Mouse (Mus musculus) thymus, adult 2 months (tissue): ENCODE measurements around the gene Snapc3.

Source experiments
- CTCF ChIP-seq: fragments of 200-500 bp; IDR thresholded peaks from 2 replicates; pipeline ENCODE4 v1.5.1; 2012; ENCODE audit warnings: mild to moderate bottlenecking, control low read depth, low read length, moderate library complexity, borderline replicate concordance; ENCODE audit not compliant: control insufficient read depth, poor library complexity, insufficient read depth; ENCODE audit errors: extremely low read depth
- POLR2A ChIP-seq: fragments of 200-500 bp; IDR thresholded peaks from 2 replicates; pipeline ENCODE4 v1.6.1; 2012; ENCODE audit warnings: mild to moderate bottlenecking, low read length, control low read depth, moderate library complexity; ENCODE audit not compliant: control insufficient read depth, poor library complexity, insufficient read depth; ENCODE audit errors: extremely low read depth

DNA sequence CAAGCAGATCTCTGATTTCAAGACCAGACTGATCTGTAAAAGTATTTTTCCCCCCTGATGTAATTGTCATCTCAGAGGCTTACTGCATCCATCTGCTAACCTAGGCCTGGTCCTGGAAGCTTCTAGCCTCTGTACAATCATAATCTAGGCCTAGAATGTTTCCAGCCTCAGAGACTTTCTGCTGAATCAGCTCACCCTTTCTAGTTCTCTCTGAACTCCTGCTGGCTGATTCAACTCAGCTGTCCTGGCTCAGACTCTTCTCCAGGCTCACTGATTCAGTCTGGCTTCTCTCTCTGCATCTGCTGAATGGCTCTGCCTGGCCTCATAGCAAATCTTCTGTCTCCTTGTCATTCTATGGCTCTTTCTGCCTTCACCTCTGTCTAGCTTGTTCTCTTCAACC is 20.6 kb downstream of the Snapc3 start:
- no peak for TF ChIP-seq POLR2A
- TF ChIP-seq CTCF: no peak
